Mouse (Mus musculus) brain, embryonic 14.5 days (tissue): ENCODE results near the gene Efhb.

Source experiments
- CTCF ChIP-seq: fragments of 200-500 bp; IDR thresholded peaks from 2 replicates; pipeline ENCODE4 v1.5.1; 2012; ENCODE audit warnings: inconsistent platforms, mild to moderate bottlenecking, moderate library complexity, borderline replicate concordance; ENCODE audit not compliant: insufficient read depth, insufficient read length; ENCODE audit errors: extremely low read depth
- POLR2A ChIP-seq: fragments of 200-500 bp; IDR thresholded peaks from 2 replicates; pipeline ENCODE4 v1.6.1; 2012; ENCODE audit warnings: mild to moderate bottlenecking, inconsistent platforms, borderline replicate concordance; ENCODE audit not compliant: poor library complexity, insufficient read depth, insufficient read length, severe bottlenecking; ENCODE audit errors: extremely low read depth

DNA sequence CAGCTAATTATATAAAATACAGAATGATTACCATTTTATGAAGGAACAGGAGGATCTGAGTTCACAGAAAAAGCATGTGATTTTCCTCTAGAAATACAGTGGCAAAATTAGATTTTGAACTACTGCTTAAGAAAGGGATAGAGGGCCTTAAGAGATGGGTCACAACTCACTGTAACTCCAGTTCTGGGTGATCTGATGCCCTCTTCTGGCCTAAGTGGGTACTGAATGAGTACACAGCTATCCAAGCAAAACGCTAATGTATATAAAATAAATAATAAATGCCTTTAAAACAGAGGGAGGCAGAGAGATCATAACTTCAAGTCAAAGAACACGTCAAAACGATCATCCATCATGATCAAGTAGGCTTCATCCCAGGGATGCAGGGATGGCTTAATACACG is 73.6 kb downstream of the Efhb start:
- TF ChIP-seq CTCF (peak; percentile 61; the same call in 1 of the 2 replicates), POLR2A (no peak)
